Mouse (Mus musculus): Measurements from ENCODE around the gene Galntl5. TPM values are rescaled to one million over a fixed set of nuclear protein-coding genes. Genes with fewer than 3 reads are reported as not detected.
A peak's percentile ranks its signal among the peaks of the same experiment; 100 is the strongest.
"Not testable (repeated sequence)": the region's sequence is repeated elsewhere in the genome, so short reads cannot be mapped to it uniquely, and the experiment has no call there.

The Galntl5 gene
- polyA plus RNA-seq, 1 experiment = 181 TPM

GRCm38 (mm10) chr5:25188802-25189201, 7.5 kb downstream of the Galntl5 start:
- Histone ChIP-seq H3K4me3 (ENCODE audit: control insufficient read depth, low read depth, low read length) (no peak overlapping the region), H3K4me1 (ENCODE audit: control insufficient read depth, insufficient read depth, low read length) (no peaks in the 10 kb centered on the region), H3K27me3 (ENCODE audit: control insufficient read depth, insufficient read depth, low read length) (no peaks in the 10 kb centered on the region), H3K36me3 (ENCODE audit: control insufficient read depth, insufficient read depth, low read length) (no peaks in the 10 kb centered on the region), H3K27ac (ENCODE audit: control insufficient read depth, insufficient read depth, low read depth, low read length) (no peak overlapping the region)
- TF ChIP-seq POLR2A (IDR thresholded peaks at IDR 0.05; ENCODE audit: control insufficient read depth, low read depth, low read length) = no peak
- TF ChIP-seq CTCF (IDR thresholded peaks at IDR 0.05; ENCODE audit: control insufficient read depth, insufficient read depth, insufficient replicate concordance, low read depth, low read length) = peak; percentile 48; the same call in 1 of the 2 replicates

DNA sequence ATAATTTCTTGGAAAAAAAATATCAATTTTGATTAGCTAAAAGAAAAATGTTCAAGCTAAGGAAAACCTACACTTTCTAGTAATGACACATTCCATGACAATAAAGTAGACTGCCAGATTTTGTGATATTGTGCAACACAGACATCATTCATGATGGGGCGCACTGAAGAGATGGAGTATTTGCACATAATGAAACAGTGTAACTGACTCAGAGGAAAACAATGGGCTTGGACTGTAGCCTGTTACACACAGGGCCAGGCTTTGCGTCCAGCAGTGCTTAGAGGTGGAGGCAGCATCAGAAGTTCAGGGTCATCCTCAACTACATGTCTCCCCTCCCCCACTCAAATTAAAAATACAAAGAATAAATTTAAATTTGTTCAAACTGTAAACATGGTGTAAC, 9.3 kb downstream of the Galntl5 start:
- Histone ChIP-seq H3K36me3 (ENCODE audit: control insufficient read depth, insufficient read depth, low read length) (no peaks in the 10 kb centered on the region), H3K4me3 (ENCODE audit: control insufficient read depth, low read depth, low read length) (no peak overlapping the region), H3K4me1 (ENCODE audit: control insufficient read depth, insufficient read depth, low read length) (no peaks in the 10 kb centered on the region), H3K27ac (ENCODE audit: control insufficient read depth, insufficient read depth, low read depth, low read length) (no peak overlapping the region), H3K27me3 (ENCODE audit: control insufficient read depth, insufficient read depth, low read length) (no peaks in the 10 kb centered on the region)
- no peak for TF ChIP-seq CTCF (IDR thresholded peaks at IDR 0.05; ENCODE audit: control insufficient read depth, insufficient read depth, insufficient replicate concordance, low read depth, low read length)

DNA sequence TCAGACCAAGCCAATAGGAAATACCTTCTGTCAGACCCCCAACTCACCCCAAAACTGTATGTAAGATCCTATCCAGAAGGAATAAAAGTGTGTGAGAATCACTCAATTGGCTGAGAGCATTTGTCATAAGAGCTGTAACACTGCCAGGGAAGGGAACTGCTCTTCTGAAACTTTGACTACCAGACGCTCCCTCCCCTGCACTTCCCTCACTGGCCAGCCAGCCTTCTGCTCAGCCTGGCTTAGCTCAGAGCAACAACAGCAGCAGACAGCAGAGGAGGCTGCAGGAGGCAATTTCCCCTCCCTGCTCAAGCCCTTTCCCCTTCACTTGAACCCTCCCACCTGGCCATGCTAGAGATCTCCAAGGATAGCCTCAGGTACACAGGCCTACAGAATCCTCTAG, 30.6 kb downstream of the Galntl5 start:
- Histone ChIP-seq H3K4me1 (ENCODE audit: control insufficient read depth, insufficient read depth, low read length) (no peaks in the 10 kb centered on the region), H3K36me3 (ENCODE audit: control insufficient read depth, insufficient read depth, low read length) (no peaks in the 10 kb centered on the region), H3K27me3 (ENCODE audit: control insufficient read depth, insufficient read depth, low read length) (no peaks in the 10 kb centered on the region), H3K27ac (ENCODE audit: control insufficient read depth, insufficient read depth, low read depth, low read length) (no peak overlapping the region), H3K4me3 (ENCODE audit: control insufficient read depth, low read depth, low read length) (no peak overlapping the region)
- no peak for TF ChIP-seq CTCF (IDR thresholded peaks at IDR 0.05; ENCODE audit: control insufficient read depth, insufficient read depth, insufficient replicate concordance, low read depth, low read length)
- TF ChIP-seq POLR2A (IDR thresholded peaks at IDR 0.05; ENCODE audit: control insufficient read depth, low read depth, low read length) = no peak

GRCm38 (mm10) chr5:25213216-25213615, 32.0 kb downstream of the Galntl5 start:
- not testable (repeated sequence) for H3K27ac ChIP-seq (ENCODE audit: control insufficient read depth, insufficient read depth, low read depth, low read length); H3K4me1 ChIP-seq (ENCODE audit: control insufficient read depth, insufficient read depth, low read length); H3K4me3 ChIP-seq (ENCODE audit: control insufficient read depth, low read depth, low read length); H3K36me3 ChIP-seq (ENCODE audit: control insufficient read depth, insufficient read depth, low read length); H3K27me3 ChIP-seq (ENCODE audit: control insufficient read depth, insufficient read depth, low read length)

- no peaks in the 10 kb centered on the region for H3K27me3 ChIP-seq (ENCODE audit: control insufficient read depth, insufficient read depth, low read length)
- H3K27ac ChIP-seq (ENCODE audit: control insufficient read depth, insufficient read depth, low read depth, low read length) = no peak overlapping the region
- H3K36me3 ChIP-seq (ENCODE audit: control insufficient read depth, insufficient read depth, low read length) = no peaks in the 10 kb centered on the region
- H3K4me1 ChIP-seq (ENCODE audit: control insufficient read depth, insufficient read depth, low read length) = no peaks in the 10 kb centered on the region
- no peak for TF ChIP-seq CTCF (IDR thresholded peaks at IDR 0.05; ENCODE audit: control insufficient read depth, insufficient read depth, insufficient replicate concordance, low read depth, low read length)
- TF ChIP-seq POLR2A (IDR thresholded peaks at IDR 0.05; ENCODE audit: control insufficient read depth, low read depth, low read length) = no peak
- no peak overlapping the region for H3K4me3 ChIP-seq (ENCODE audit: control insufficient read depth, low read depth, low read length)
These were observed 33.7 kb downstream of the Galntl5 start for GRCm38 (mm10) chr5:25215006-25215405.

- TF ChIP-seq POLR2A (IDR thresholded peaks at IDR 0.05; ENCODE audit: control insufficient read depth, low read depth, low read length) (no peak), CTCF (IDR thresholded peaks at IDR 0.05; ENCODE audit: control insufficient read depth, insufficient read depth, insufficient replicate concordance, low read depth, low read length) (no peak)
These were observed 40.3 kb downstream of the Galntl5 start, which contains the start of gene Galnt11 for GRCm38 (mm10) chr5:25221604-25222003. Galnt11 (plus strand) TSS chr5:25221904.

GRCm38 (mm10) chr5:25222752-25223702, 41.8 kb downstream of the Galntl5 start, which contains the start of gene E130116L18Rik:
E130116L18Rik (minus strand) TSS chr5:25223153.
- Histone ChIP-seq H3K36me3 (ENCODE audit: control insufficient read depth, insufficient read depth, low read length) (no peaks in the 10 kb centered on the region), H3K4me3 (ENCODE audit: control insufficient read depth, low read depth, low read length) (peak within 1 kb of the TSS; percentile 71), H3K27ac (ENCODE audit: control insufficient read depth, insufficient read depth, low read depth, low read length) (peak within 1 kb of the TSS; percentile 54), H3K4me1 (ENCODE audit: control insufficient read depth, insufficient read depth, low read length) (peaks cover 3% of the 10 kb centered on the region; the same call in 1 of the 2 replicates), H3K27me3 (ENCODE audit: control insufficient read depth, insufficient read depth, low read length) (no peaks in the 10 kb centered on the region)
- TF ChIP-seq CTCF (IDR thresholded peaks at IDR 0.05; ENCODE audit: control insufficient read depth, insufficient read depth, insufficient replicate concordance, low read depth, low read length) (no peak), POLR2A (IDR thresholded peaks at IDR 0.05; ENCODE audit: control insufficient read depth, low read depth, low read length) (peak; percentile 68)

More at GRCm38 (mm10) chr5:25221604-25222003, 40.3 kb downstream of the Galntl5 start, which contains the start of gene Galnt11:
- peak within 1 kb of the TSS; percentile 54 for H3K27ac ChIP-seq (ENCODE audit: control insufficient read depth, insufficient read depth, low read depth, low read length)
- no peaks in the 10 kb centered on the region for H3K27me3 ChIP-seq (ENCODE audit: control insufficient read depth, insufficient read depth, low read length)
- H3K4me1 ChIP-seq (ENCODE audit: control insufficient read depth, insufficient read depth, low read length) = peaks cover 3% of the 10 kb centered on the region; the same call in 1 of the 2 replicates
- no peaks in the 10 kb centered on the region for H3K36me3 ChIP-seq (ENCODE audit: control insufficient read depth, insufficient read depth, low read length)
- peak within 1 kb of the TSS; percentile 71 for H3K4me3 ChIP-seq (ENCODE audit: control insufficient read depth, low read depth, low read length)

DNA sequence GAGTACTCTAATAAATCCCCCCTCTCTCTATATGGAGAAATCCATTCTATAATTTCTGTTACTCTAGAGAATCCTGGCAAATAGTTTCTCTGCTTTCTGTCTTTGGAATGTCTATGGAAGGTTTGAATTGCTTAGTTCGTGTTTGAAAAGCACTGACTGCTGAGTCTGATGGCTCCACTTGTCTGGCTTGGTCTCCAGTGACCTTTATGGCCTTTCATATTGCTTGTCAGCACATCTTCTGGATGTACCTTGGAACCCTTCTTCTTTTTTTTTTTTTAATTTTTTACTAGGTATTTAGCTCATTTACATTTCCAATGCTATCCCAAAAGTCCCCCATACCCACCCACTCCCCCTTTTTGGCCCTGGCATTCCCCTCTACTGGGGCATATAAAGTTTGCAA, 43.1 kb downstream of the Galntl5 start:
- H3K4me3 ChIP-seq (ENCODE audit: control insufficient read depth, low read depth, low read length); H3K36me3 ChIP-seq (ENCODE audit: control insufficient read depth, insufficient read depth, low read length); H3K27me3 ChIP-seq (ENCODE audit: control insufficient read depth, insufficient read depth, low read length); H3K4me1 ChIP-seq (ENCODE audit: control insufficient read depth, insufficient read depth, low read length); H3K27ac ChIP-seq (ENCODE audit: control insufficient read depth, insufficient read depth, low read depth, low read length): not testable (repeated sequence)

All from testis, adult 2 months (tissue).